Mouse (Mus musculus) neural tube, embryonic 15.5 days (tissue): ENCODE data around the gene Msrb1. TPM values are rescaled to one million over a fixed set of nuclear protein-coding genes. Genes with fewer than 3 reads are reported as not detected.

ENCODE experiments used
- ATAC-seq: fragments of 200-750 bp; cut with Nextera tagmentation; 2 replicates; pipeline ENCODE4 v1.8.0; 2017; ENCODE audit warnings: mild to moderate bottlenecking, moderate TSS enrichment, moderate library complexity; ENCODE audit not compliant: low FRiP score
- H3K27ac ChIP-seq: fragments of 300-500 bp; sonication (generic); replicated peaks from 2 replicates; pipeline ENCODE4 v1.5.1; 2015; ENCODE audit warnings: mild to moderate bottlenecking, inconsistent platforms
- H3K27me3 ChIP-seq: fragments of 300-500 bp; sonication (generic); replicated peaks from 2 replicates; pipeline ENCODE4 v1.6.1; 2015; ENCODE audit warnings: inconsistent platforms
- H3K36me3 ChIP-seq: fragments of 300-500 bp; sonication (generic); 2 replicates; pipeline ENCODE4 v1.6.1; 2015; ENCODE audit warnings: inconsistent platforms
- H3K4me1 ChIP-seq: fragments of 300-500 bp; sonication (generic); 2 replicates; pipeline ENCODE4 v1.6.1; 2015; ENCODE audit warnings: inconsistent platforms
- H3K4me2 ChIP-seq: fragments of 300-500 bp; sonication (generic); 2 replicates; pipeline ENCODE4 v1.6.1; 2015; ENCODE audit warnings: inconsistent platforms, mild to moderate bottlenecking, moderate library complexity
- H3K4me3 ChIP-seq: fragments of 300-500 bp; sonication (generic); replicated peaks from 2 replicates; pipeline ENCODE4 v1.5.1; 2015; ENCODE audit warnings: mild to moderate bottlenecking, inconsistent platforms
- H3K9ac ChIP-seq: fragments of 300-500 bp; sonication (generic); replicated peaks from 2 replicates; pipeline ENCODE4 v1.6.1; 2015; ENCODE audit warnings: mild to moderate bottlenecking, inconsistent platforms
- H3K9me3 ChIP-seq: fragments of 300-500 bp; sonication (generic); replicated peaks from 2 replicates; pipeline ENCODE4 v1.6.1; 2016; ENCODE audit warnings: inconsistent platforms
- WGBS: fragments of 180-500 bp; shearing (Covaris S2); methylation state at CpG from one replicate; pipeline ENCODE4 v1.1.7; 2015; ENCODE audit warnings: mixed read lengths; 5-methylcytosine and 5-hydroxymethylcytosine counted together
- polyA plus RNA-seq: library from polyadenylated mRNA; unstranded; fragments of >200 nt; fragmentation: Nextera tagmentation; extraction: Ambion mirVana; gene quantifications from 2 replicates; pipeline ENCODE4 v1.2.1, GENCODE M21; 2015

Gene Msrb1
- polyA plus RNA-seq, 1 experiment from 2014 or later = 23.2 TPM

- no peak overlapping the region for H3K4me2 ChIP-seq
- H3K27ac ChIP-seq = no peak overlapping the region
- ATAC-seq = no peak
- no peaks in the 10 kb centered on the region for H3K36me3 ChIP-seq
- no peak overlapping the region; the same call in 1 of the 2 replicates for H3K9ac ChIP-seq
- 77% methylated on average over 12 of the region's 12 CpGs for WGBS
- H3K9me3 ChIP-seq = no peaks in the 10 kb centered on the region
- no peak overlapping the region for H3K4me3 ChIP-seq
- peaks cover 12% of the 10 kb centered on the region for H3K4me1 ChIP-seq
- H3K27me3 ChIP-seq = 0 out of 2 replicates have a peak, but pooled peaks cover 4% of the 10 kb centered on the region
These were observed 4.1 kb upstream of the Msrb1 start for GRCm38 (mm10) chr17:24732233-24732935.

- Histone ChIP-seq H3K36me3 (no peaks in the 10 kb centered on the region), H3K9ac (no peak overlapping the region), H3K4me1 (peaks cover 17% of the 10 kb centered on the region), H3K4me3 (no peak overlapping the region), H3K4me2 (no peak overlapping the region), H3K27ac (no peak overlapping the region), H3K27me3 (0 out of 2 replicates have a peak, but pooled peaks cover 4% of the 10 kb centered on the region), H3K9me3 (no peaks in the 10 kb centered on the region)
- no peak for ATAC-seq
- WGBS = 91% methylated on average over 21 of the region's 21 CpGs
These were observed 2.9 kb upstream of the Msrb1 start for GRCm38 (mm10) chr17:24733434-24734050.

- Histone ChIP-seq H3K27me3 (0 out of 2 replicates have a peak, but pooled peaks cover 4% of the 10 kb centered on the region), H3K4me1 (peaks cover 17% of the 10 kb centered on the region), H3K9ac (no peak overlapping the region), H3K4me2 (no peak overlapping the region), H3K9me3 (no peaks in the 10 kb centered on the region), H3K27ac (no peak overlapping the region), H3K36me3 (no peaks in the 10 kb centered on the region), H3K4me3 (no peak overlapping the region)
- no peak for ATAC-seq
- 79% methylated on average over 1 of the region's 1 CpGs for WGBS
These were observed 1.9 kb upstream of the Msrb1 start for GRCm38 (mm10) chr17:24734513-24734912.

GRCm38 (mm10) chr17:24735446-24735845 lies 996 bp upstream of the Msrb1 start:
- 87% methylated on average over 7 of the region's 7 CpGs for WGBS
- Histone ChIP-seq H3K9me3 (no peaks in the 10 kb centered on the region), H3K36me3 (no peaks in the 10 kb centered on the region), H3K4me3 (no peak overlapping the region), H3K4me1 (peaks cover 17% of the 10 kb centered on the region), H3K4me2 (peak overlapping the region; percentile 77; the same call in 1 of the 2 replicates), H3K27ac (no peak overlapping the region), H3K9ac (no peak overlapping the region), H3K27me3 (0 out of 2 replicates have a peak, but pooled peaks cover 4% of the 10 kb centered on the region)
- ATAC-seq = no peak

- no peak for ATAC-seq
- 20% methylated on average over 8 of the region's 8 CpGs for WGBS
- peak overlapping the region; percentile 54 for H3K9ac ChIP-seq
These were observed 831 bp downstream of the Msrb1 start for GRCm38 (mm10) chr17:24737135-24737810.

GRCm38 (mm10) chr17:24738238-24738637 lies 1.8 kb downstream of the Msrb1 start:
- no peak overlapping the region for H3K27ac ChIP-seq
- H3K4me3 ChIP-seq = no peak overlapping the region
- no peaks in the 10 kb centered on the region for H3K9me3 ChIP-seq
- H3K4me1 ChIP-seq = peaks cover 17% of the 10 kb centered on the region
- H3K9ac ChIP-seq = no peak overlapping the region
- no peak for ATAC-seq
- WGBS = 85% methylated on average over 4 of the region's 4 CpGs
- peaks cover 7% of the 10 kb centered on the region; the same call in 1 of the 2 replicates for H3K36me3 ChIP-seq
- no peaks in the 10 kb centered on the region for H3K27me3 ChIP-seq
- H3K4me2 ChIP-seq = no peak overlapping the region

More at GRCm38 (mm10) chr17:24737135-24737810, 831 bp downstream of the Msrb1 start:
- Histone ChIP-seq H3K27ac (no peak overlapping the region), H3K4me2 (peak overlapping the region; percentile 77), H3K4me1 (peaks cover 17% of the 10 kb centered on the region), H3K9me3 (no peaks in the 10 kb centered on the region), H3K27me3 (0 out of 2 replicates have a peak, but pooled peaks cover 3% of the 10 kb centered on the region), H3K36me3 (peaks cover 7% of the 10 kb centered on the region; the same call in 1 of the 2 replicates), H3K4me3 (peak overlapping the region; percentile 63)

GRCm38 (mm10) chr17:24739926-24740325 lies 3.5 kb downstream of the Msrb1 start:
- Histone ChIP-seq H3K9me3 (no peaks in the 10 kb centered on the region), H3K27ac (no peak overlapping the region), H3K36me3 (peaks cover 7% of the 10 kb centered on the region; the same call in 1 of the 2 replicates), H3K9ac (no peak overlapping the region), H3K4me3 (no peak overlapping the region), H3K27me3 (no peaks in the 10 kb centered on the region), H3K4me2 (no peak overlapping the region), H3K4me1 (peaks cover 17% of the 10 kb centered on the region)
- 84% methylated on average over 8 of the region's 8 CpGs for WGBS
- ATAC-seq = no peak

GRCm38 (mm10) chr17:24742307-24742706 lies 5.9 kb downstream of the Msrb1 start:
- no peak for ATAC-seq
- Histone ChIP-seq H3K9ac (no peak overlapping the region), H3K27ac (no peak overlapping the region), H3K4me1 (peaks cover 6% of the 10 kb centered on the region), H3K27me3 (0 out of 2 replicates have a peak, but pooled peaks cover 5% of the 10 kb centered on the region), H3K4me3 (no peak overlapping the region), H3K9me3 (no peaks in the 10 kb centered on the region), H3K4me2 (no peak overlapping the region), H3K36me3 (peaks cover 7% of the 10 kb centered on the region; the same call in 1 of the 2 replicates)
- WGBS = 84% methylated on average over 8 of the region's 8 CpGs

GRCm38 (mm10) chr17:24743896-24744295 lies 7.5 kb downstream of the Msrb1 start:
- H3K9ac ChIP-seq = no peak overlapping the region
- no peaks in the 10 kb centered on the region for H3K9me3 ChIP-seq
- no peaks in the 10 kb centered on the region for H3K4me1 ChIP-seq
- H3K27ac ChIP-seq = no peak overlapping the region
- ATAC-seq = no peak
- no peak overlapping the region for H3K4me2 ChIP-seq
- WGBS = 71% methylated on average over 5 of the region's 5 CpGs
- peaks cover 14% of the 10 kb centered on the region for H3K27me3 ChIP-seq
- no peak overlapping the region for H3K4me3 ChIP-seq
- peaks cover 7% of the 10 kb centered on the region; the same call in 1 of the 2 replicates for H3K36me3 ChIP-seq

- no peak for ATAC-seq
- Histone ChIP-seq H3K4me3 (no peak overlapping the region), H3K4me2 (no peak overlapping the region), H3K9me3 (no peaks in the 10 kb centered on the region), H3K27me3 (peaks cover 17% of the 10 kb centered on the region), H3K9ac (no peak overlapping the region), H3K36me3 (peaks cover 7% of the 10 kb centered on the region; the same call in 1 of the 2 replicates), H3K4me1 (no peaks in the 10 kb centered on the region), H3K27ac (no peak overlapping the region)
- WGBS = 68% methylated on average over 3 of the region's 3 CpGs
These were observed 7.9 kb downstream of the Msrb1 start for GRCm38 (mm10) chr17:24744381-24744780.
